Mouse (Mus musculus) Patski (cell line): ENCODE results near the gene Flot1. TPM values are rescaled to one million over a fixed set of nuclear protein-coding genes. Genes with fewer than 3 reads are reported as not detected.
"Not testable (repeated sequence)": the region's sequence is repeated elsewhere in the genome, so short reads cannot be mapped to it uniquely, and the experiment has no call there.

Source experiments
- ATAC-seq: fragments of 100-300 bp; one replicate; pipeline ENCODE4 v1.8.0; 2021
- CTCF ChIA-PET: fragments of 350-600 bp; sonication (Branson Sonifier 250); formaldehyde crosslinking; loops from one replicate; lab custom pipeline; 2022; ENCODE audit warnings: inconsistent platforms; lab: Charles Lee
- POLR2A ChIA-PET: fragments of 350-600 bp; sonication (Branson Sonifier 250); formaldehyde crosslinking; loops from one replicate; lab custom pipeline; 2022; ENCODE audit warnings: antibody characterized with exemption, inconsistent platforms; lab: Charles Lee
- DNase-seq: peaks from one replicate; pipeline ENCODE4 v3.0.0-alpha.2; 2011; ENCODE audit warnings: low read depth, low spot score
- H3K27me3 ChIP-seq: fragments of 371-371 bp; one replicate; pipeline ENCODE4 v1.5.1; 2021
- CTCF ChIP-seq: fragments of 100-300 bp; IDR thresholded peaks from one replicate; pipeline ENCODE4 v1.5.1; 2021
- in situ Hi-C: fragments of 300-500 bp; cut with MboI; formaldehyde crosslinking; loops from 3 replicates; pipeline ENCODE4 v1.11.1; 2018; ENCODE audit warnings: low pct_unique_long_range_greater_than_20kb, mixed read lengths
- polyA plus RNA-seq: library from polyadenylated mRNA; unstranded; gene quantifications from one replicate; pipeline ENCODE4 v1.2.3, GENCODE M21; 2021

Flot1 gene
- polyA plus RNA-seq, 1 experiment from 2014 or later = 308 TPM

DNA sequence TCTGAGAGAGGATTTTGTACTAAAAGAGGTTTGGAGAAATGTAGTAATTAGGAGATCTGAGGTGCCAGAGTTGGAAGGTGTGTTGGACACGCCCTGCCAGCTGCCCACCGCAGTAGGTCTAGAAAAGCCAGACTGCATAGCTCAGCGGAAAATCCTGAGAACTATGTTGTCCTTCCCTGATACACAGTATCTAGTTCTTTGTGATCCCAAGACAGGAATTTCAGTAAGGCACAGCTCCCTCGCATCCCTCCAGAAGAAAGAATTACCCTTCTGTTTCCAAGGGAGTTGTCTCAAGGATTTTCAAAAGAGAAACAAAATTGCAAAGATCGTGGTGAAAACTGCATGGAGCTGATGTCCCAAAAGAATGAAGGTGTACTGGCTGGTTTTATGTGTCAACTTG is 15.5 kb downstream of the Flot1 start:
- in situ Hi-C loops = loop anchor here (5.0 kb wide), 2 partner anchors 34 to 79 kb away; partner anchors contain the start of genes Mrps18b and Ppp1r10
- POLR2A ChIA-PET = interaction anchor here (0.8 to 1.7 kb wide), 5 partner anchors 12 to 137 kb away, joined by 3 to 6 read pairs (median 3); no protein-coding TSS in a partner anchor
- CTCF ChIA-PET = interaction anchor here (6.7 kb wide), 1 partner anchor 36 kb away, joined by 39 read pairs; no protein-coding TSS in a partner anchor

DNA sequence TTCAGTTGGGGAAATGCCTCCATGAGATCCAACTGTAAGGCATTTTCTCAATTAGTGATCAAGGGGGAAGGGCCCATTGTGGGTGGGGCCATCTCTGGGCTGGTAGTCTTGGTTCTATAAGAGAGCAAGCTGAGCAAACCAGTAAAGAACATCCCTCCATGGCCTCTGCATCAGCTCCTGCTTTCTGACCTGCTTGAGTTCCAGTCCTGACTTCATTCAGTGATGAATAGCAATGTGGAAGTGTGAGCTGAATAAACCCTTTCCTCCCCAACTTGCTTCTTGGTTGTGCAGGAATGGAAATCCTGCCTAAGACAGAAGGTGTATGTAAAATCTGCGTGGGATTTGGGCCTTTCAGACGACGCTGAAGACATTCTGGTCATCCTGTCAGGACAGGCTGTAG is 16.0 kb downstream of the Flot1 start:
- ChIA-PET CTCF (interaction anchor here (0.9 to 6.7 kb wide), 2 partner anchors 11 to 35 kb away, joined by 3 to 39 read pairs; no protein-coding TSS in a partner anchor), POLR2A (interaction anchor here (0.8 to 1.4 kb wide), 4 partner anchors 28 to 137 kb away, joined by 3 to 6 read pairs (median 4); no protein-coding TSS in a partner anchor)
- ATAC-seq, H3K27me3 ChIP-seq, DNase-seq: not testable (repeated sequence)
- in situ Hi-C loops = loop anchor here (5.0 kb wide), 2 partner anchors 33 to 78 kb away; partner anchors contain the start of genes Mrps18b and Ppp1r10

More for the DNA sequence above, 15.5 kb downstream of the Flot1 start:
- ATAC-seq (no peak), DNase-seq (no peak)
- no peaks in the 10 kb centered on the region for H3K27me3 ChIP-seq
- no peak for TF ChIP-seq CTCF

DNA sequence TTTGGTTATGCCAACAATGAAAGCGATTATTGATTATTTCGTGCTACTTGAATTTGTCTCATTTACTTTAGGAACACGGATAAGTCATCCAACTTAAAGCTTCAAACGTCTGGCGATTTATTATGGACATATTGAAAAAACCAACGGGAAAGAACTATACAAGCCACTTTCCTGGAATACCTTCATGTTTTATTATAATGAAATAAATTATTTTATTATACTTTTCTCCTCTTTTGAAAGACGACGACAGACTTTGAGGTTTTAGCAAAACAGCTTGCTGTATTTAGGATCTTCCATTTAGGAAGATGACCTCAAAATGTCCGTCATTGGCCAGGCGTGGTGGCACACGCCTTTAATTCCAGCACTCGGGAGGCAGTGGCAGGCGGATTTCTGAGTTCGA is 17.5 kb downstream of the Flot1 start:
- in situ Hi-C loops = no loop called here
- ChIA-PET POLR2A (interaction anchor here (0.7 kb wide), 1 partner anchor 89 kb away, joined by 9 read pairs; no protein-coding TSS in a partner anchor), CTCF (interaction anchor here (6.7 kb wide), 1 partner anchor 34 kb away, joined by 39 read pairs; no protein-coding TSS in a partner anchor)
- no peak for DNase-seq
- H3K27me3 ChIP-seq = no peaks in the 10 kb centered on the region
- no peak for TF ChIP-seq CTCF
- ATAC-seq = no peak

DNA sequence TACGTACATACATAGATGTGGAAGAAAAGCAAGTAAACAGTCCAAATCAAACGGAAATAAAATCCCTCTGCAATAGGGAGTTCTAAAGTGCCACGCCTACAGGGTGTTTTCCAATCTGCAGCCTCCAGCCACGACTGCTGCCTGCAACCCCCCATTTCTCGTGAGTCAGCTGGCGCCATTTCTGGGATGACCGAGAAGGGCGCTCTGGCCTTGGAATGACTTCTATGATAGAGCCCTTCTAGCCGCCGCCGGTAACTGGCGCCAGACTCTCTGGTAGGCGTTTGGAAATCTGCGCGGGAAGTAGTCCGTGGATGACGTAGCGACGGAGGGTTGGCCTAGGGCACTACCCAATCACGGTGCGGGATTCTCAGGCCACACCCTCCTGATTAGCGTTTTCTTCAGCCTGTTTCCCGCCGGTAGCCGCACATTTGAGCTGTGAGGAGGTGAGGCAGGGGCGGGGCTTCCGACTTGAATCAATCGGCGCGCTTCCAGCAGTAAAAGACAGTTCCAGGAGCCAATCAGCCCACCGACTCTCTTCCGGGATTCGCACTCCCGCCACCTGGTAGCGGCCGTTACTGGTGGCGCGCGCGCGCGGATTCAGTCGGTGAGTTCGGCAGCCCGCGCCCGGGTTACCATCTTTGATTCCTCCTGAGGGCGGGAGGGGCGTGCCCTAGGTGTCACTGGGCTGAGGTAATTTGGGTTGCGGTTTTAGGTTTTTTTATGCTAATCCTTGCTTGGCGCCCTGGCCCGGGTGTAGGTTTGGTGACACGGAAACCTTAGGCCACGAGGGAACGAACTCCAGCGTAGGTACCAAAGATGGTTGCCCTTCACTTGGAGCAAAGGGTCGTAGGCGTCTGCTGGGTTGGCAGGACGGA is 18.3 kb downstream of the Flot1 start, which contains the start of gene Mdc1:
TSS of gene Mdc1 (plus strand) at position 440 of the 875 bp plus-strand sequence.
- DNase-seq = peak; percentile 99
- H3K27me3 ChIP-seq = no peaks in the 10 kb centered on the region
- in situ Hi-C loops = no loop called here
- ATAC-seq = peak; percentile 85
- ChIA-PET POLR2A (interaction anchor here (0.6 to 1.2 kb wide), 3 partner anchors 19 to 281 kb away, joined by 3 to 9 read pairs (median 4); partner anchors contain the start of gene Nrm), CTCF (interaction anchor here (1.4 to 6.7 kb wide), 2 partner anchors 32 to 33 kb away, joined by 5 to 39 read pairs; no protein-coding TSS in a partner anchor)
- no peak for TF ChIP-seq CTCF

DNA sequence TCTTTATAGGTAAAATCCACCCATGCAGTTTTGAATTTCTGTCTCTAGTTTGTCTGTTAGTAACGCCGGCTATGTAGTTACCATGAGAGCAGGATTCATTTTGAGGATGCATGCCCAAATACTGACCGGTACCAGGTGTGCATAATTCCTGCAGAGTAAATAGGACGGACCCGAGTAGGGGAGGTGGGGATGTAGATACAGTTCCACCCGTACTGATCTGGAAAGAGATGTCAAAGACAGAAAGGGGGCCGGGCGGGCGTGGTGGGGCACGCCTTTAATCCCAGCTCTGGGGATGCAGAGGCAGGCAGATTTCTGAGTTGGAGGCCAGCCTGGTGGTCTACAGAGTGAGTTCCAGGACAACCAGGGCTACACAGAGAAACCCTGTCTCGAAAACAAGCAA is 19.0 kb downstream of the Flot1 start:
- in situ Hi-C loops = no loop called here
- no peak for TF ChIP-seq CTCF
- ChIA-PET POLR2A (interaction anchor here (0.6 to 1.2 kb wide), 3 partner anchors 19 to 282 kb away, joined by 3 to 4 read pairs (median 4); partner anchors contain the start of gene Nrm), CTCF (interaction anchor here (0.9 to 1.4 kb wide), 3 partner anchors 12 to 32 kb away, joined by 3 to 5 read pairs (median 3); no protein-coding TSS in a partner anchor)
- no peak for ATAC-seq
- H3K27me3 ChIP-seq = no peaks in the 10 kb centered on the region
- no peak for DNase-seq

DNA sequence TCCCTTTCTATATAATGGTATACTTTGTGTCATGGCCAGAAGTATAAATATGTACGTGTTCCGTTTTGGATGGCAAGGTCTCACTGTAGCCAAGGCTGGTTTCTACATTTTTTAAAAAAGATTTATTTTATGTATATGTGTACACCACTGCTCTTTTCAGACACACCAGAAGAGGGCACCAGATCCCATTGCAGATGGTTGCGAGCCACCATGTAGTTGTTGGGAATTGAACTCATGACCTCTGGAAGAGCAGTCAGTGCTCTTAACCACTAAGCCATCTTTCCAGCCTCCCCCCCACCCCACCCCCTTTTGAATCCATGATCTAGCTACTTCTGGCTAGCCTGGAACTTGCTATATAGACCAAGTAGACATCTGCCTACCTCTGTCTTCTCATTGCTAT is 20.5 kb downstream of the Flot1 start:
- ATAC-seq = no peak
- DNase-seq = no peak
- in situ Hi-C loops = no loop called here
- POLR2A ChIA-PET = no interaction called here
- H3K27me3 ChIP-seq = no peaks in the 10 kb centered on the region
- CTCF ChIA-PET = interaction anchor here (1.4 to 1.6 kb wide), 2 partner anchors 14 to 34 kb away, joined by 3 read pairs; no protein-coding TSS in a partner anchor
- no peak for TF ChIP-seq CTCF

DNA sequence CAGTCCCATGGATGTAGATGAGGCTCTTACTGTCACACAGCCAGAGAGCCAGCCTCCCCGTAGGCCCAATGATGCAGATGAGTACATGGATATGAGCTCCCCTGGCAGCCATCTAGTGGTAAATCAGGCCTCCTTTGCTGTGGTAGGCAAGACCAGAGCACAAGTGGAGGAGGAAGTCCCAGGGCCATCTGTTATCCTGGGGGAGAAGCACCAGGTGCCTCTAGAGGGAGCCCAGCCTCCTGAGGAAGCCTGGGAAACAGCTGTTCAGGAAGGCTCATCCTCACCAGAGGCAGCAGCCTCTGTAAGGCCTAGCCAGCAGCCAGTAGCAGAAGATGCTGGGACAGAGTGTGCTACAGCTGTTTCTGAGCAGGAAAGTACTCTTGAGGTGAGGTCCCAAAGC is 25.1 kb downstream of the Flot1 start:
- CTCF ChIA-PET = interaction anchor here (1.1 to 3.4 kb wide), 2 partner anchors 25 to 43 kb away, joined by 3 to 14 read pairs; no protein-coding TSS in a partner anchor
- TF ChIP-seq CTCF = no peak
- DNase-seq (no peak), ATAC-seq (no peak)
- H3K27me3 ChIP-seq = no peaks in the 10 kb centered on the region
- POLR2A ChIA-PET = interaction anchor here (1.2 kb wide), 1 partner anchor 23 kb away, joined by 3 read pairs; no protein-coding TSS in a partner anchor
- in situ Hi-C loops = no loop called here

DNA sequence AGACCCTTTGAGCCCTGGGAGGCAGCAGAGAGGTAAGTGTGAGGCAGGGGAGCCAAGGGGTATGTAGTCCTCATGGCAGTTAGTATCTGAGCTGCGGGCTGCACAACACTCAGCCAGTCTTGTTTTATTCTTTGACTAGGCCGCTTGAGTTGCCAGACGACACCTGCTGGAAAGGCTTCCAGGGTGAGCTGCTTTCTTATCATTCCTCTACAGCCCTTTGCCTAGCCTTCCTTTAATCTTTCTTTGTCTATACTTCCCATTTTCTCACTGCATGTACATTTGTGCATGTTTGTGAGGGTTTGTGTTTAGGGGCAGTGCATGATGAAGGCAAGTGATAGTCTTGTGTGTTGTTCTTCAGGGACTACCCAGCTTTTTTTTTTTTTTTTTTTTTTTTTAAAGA is 27.9 kb downstream of the Flot1 start:
- POLR2A ChIA-PET = interaction anchor here (1.1 kb wide), 1 partner anchor 13 kb away, joined by 3 read pairs; the partner anchor contains the start of gene Tubb5
- CTCF ChIA-PET = interaction anchor here (1.1 to 2.7 kb wide), 3 partner anchors 9 to 16 kb away, joined by 3 to 6 read pairs (median 3); partner anchors contain the start of gene Nrm
- no peak for ATAC-seq
- in situ Hi-C loops = no loop called here
- TF ChIP-seq CTCF = no peak
- DNase-seq = no peak
- H3K27me3 ChIP-seq = no peaks in the 10 kb centered on the region

DNA sequence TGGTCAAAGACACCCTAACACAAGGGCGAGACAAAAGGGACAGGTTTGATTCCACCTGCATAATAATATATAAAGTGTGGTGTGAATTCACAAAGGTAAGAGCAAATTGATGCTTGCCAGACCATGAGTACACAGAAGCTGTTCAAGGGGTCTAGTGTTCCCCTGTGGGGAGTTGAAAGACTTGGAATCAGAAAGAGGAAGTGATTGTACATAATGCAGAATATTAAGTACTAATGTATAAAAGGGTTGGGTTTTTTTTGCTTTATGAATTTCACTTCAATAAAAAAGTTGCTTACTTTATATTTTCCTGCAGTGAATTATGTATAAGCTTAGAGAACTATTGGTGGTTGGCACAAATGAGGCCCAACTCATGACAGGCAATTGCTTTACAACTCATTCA is 36.3 kb downstream of the Flot1 start:
- ChIA-PET POLR2A (no interaction called here), CTCF (interaction anchor here (0.7 to 4.5 kb wide), 4 partner anchors 8 to 15 kb away, joined by 3 to 29 read pairs (median 4); no protein-coding TSS in a partner anchor)
- no peak for DNase-seq
- in situ Hi-C loops = no loop called here
- ATAC-seq = no peak
- no peaks in the 10 kb centered on the region for H3K27me3 ChIP-seq
- TF ChIP-seq CTCF = no peak

DNA sequence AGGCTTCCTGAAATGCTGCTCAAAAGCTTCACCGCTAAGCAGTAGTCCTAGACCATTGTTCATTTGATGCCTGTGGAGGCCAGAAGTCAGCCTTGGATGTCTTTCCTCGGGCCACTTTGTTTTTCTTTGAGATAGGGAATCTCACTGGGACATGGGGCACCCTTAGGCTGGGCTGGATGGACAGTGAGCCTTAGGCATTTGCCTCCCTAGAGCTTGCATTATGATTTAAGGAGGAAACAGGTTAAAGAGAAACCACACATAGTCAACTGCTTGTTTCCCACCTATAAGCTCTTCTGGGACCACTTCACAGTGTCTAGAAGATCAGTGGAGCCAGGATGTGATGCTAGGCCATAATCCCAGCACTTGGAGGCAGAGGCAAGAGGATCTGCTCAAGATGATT is 36.8 kb downstream of the Flot1 start:
- TF ChIP-seq CTCF = no peak
- in situ Hi-C loops = no loop called here
- ATAC-seq = no peak
- no peaks in the 10 kb centered on the region for H3K27me3 ChIP-seq
- ChIA-PET POLR2A (interaction anchor here (0.5 to 1.5 kb wide), 3 partner anchors 10 to 124 kb away, joined by 3 to 4 read pairs (median 4); no protein-coding TSS in a partner anchor), CTCF (interaction anchor here (0.7 to 4.5 kb wide), 4 partner anchors 9 to 15 kb away, joined by 3 to 29 read pairs (median 4); no protein-coding TSS in a partner anchor)
- DNase-seq = no peak
